Mouse (Mus musculus) lung, embryonic 15.5 days (tissue): ENCODE results near the gene Glyctk. TPM values are rescaled to one million over a fixed set of nuclear protein-coding genes. Genes with fewer than 3 reads are reported as not detected.

Experiments used
- ATAC-seq: fragments of 200-750 bp; cut with Nextera tagmentation; 2 replicates; pipeline ENCODE4 v1.8.0; 2017; ENCODE audit warnings: moderate number of reproducible peaks, borderline replicate concordance; ENCODE audit not compliant: low FRiP score, low TSS enrichment; ENCODE audit errors: extremely low read depth
- H3K27ac ChIP-seq: fragments of 300-500 bp; sonication (generic); 2 replicates; pipeline ENCODE4 v1.5.1; 2015; ENCODE audit warnings: moderate library complexity, mild to moderate bottlenecking, inconsistent platforms
- H3K27me3 ChIP-seq: fragments of 300-500 bp; sonication (generic); 2 replicates; pipeline ENCODE4 v1.6.1; 2015; ENCODE audit warnings: inconsistent platforms
- H3K36me3 ChIP-seq: fragments of 300-500 bp; sonication (generic); 2 replicates; pipeline ENCODE4 v1.6.1; 2015; ENCODE audit warnings: inconsistent platforms
- H3K4me1 ChIP-seq: fragments of 300-500 bp; sonication (generic); 2 replicates; pipeline ENCODE4 v1.6.1; 2015; ENCODE audit warnings: inconsistent platforms
- H3K4me2 ChIP-seq: fragments of 300-500 bp; sonication (generic); 2 replicates; pipeline ENCODE4 v1.6.1; 2015; ENCODE audit warnings: inconsistent platforms, mild to moderate bottlenecking, moderate library complexity
- H3K4me3 ChIP-seq: fragments of 300-500 bp; sonication (generic); 2 replicates; pipeline ENCODE4 v1.5.1; 2015; ENCODE audit warnings: mild to moderate bottlenecking, inconsistent platforms
- H3K9ac ChIP-seq: fragments of 300-500 bp; sonication (generic); 2 replicates; pipeline ENCODE4 v1.6.1; 2015; ENCODE audit warnings: inconsistent platforms
- H3K9me3 ChIP-seq: fragments of 300-500 bp; sonication (generic); 2 replicates; pipeline ENCODE4 v1.6.1; 2016; ENCODE audit warnings: inconsistent platforms
- WGBS: fragments of 180-500 bp; shearing (Covaris S2); methylation state at CpG from one replicate; pipeline ENCODE4 v1.1.7; 2015; 5-methylcytosine and 5-hydroxymethylcytosine counted together
- polyA plus RNA-seq: library from polyadenylated mRNA; unstranded; fragments of >200 nt; fragmentation: Nextera tagmentation; extraction: Ambion mirVana; gene quantifications from 2 replicates; pipeline ENCODE4 v1.2.1, GENCODE M21; 2015

Gene Glyctk
- polyA plus RNA-seq, 1 experiment from 2014 or later, result 1.7 TPM

DNA sequence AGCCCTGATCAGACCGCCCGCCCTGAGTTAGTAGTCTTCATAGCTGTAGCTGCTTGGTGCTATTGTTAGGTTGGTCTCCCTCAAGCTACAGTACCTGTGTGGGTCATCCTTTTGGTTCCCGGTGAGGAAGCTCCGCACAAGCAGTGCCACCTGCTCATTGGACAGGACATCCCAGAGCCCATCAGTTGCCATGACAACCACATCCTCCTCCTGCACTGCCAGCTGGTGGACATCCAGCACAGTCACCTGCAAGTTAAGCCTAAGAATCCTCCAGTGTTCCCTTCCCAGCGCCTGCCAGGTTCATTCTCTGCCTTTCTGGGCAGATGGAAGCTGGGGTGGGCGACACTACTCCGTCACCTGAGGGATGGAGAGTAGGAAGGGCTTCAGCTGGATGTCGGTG, 37.8 kb upstream of the Glyctk start:
- Histone ChIP-seq H3K9me3 (no peaks in the 10 kb centered on the region), H3K9ac (no peak overlapping the region), H3K36me3 (peaks cover 41% of the 10 kb centered on the region), H3K4me1 (peaks cover 17% of the 10 kb centered on the region), H3K27me3 (no peaks in the 10 kb centered on the region), H3K4me2 (no peak overlapping the region), H3K4me3 (no peak overlapping the region), H3K27ac (no peak overlapping the region)
- ATAC-seq, result no peak
- WGBS, result 79% methylated on average over 8 of the region's 8 CpGs

DNA sequence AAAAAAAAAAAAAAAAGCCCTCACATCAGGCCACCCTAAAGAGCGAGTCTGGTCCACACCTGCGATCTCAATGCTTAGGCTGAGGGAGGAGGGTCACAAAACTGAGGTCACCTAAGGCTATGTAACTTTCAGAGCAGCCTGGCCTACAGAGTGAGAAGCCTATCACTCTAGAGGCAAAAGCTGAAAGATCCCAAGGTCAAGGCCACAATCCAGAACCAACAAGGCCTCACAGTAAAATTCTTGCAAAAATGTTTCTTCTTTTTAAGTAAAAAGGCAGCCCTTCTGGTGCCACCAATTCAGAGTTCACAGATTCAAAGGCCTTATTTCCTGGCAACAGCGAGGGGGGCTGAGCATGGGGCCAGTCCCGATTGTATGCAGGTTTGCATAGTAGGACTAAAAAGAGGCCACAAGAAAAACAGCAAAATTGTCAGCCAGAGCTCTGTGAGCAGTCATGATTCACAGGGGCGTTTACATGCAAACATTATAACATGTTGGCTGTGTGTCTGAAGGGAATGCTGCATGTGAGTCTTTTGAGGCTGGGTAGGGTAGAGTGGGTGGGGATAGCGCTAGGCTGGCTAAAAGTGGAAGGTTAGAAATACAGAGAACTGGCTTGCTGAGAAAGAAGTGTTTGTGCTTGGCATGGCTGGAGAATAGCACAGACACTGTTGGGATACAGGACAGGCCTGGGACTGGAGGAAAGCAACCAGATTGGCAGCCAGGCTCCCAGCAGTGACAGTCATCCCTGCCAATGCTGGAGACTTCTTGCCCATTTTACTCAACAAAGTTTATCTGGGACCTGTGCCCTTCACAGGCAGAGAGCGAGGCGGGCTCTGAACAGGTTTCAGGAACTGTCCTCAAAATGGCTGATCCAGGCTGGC, 36.2 kb upstream of the Glyctk start:
- ATAC-seq, result no peak
- Histone ChIP-seq H3K4me3 (no peak overlapping the region), H3K27me3 (no peaks in the 10 kb centered on the region), H3K27ac (no peak overlapping the region), H3K4me2 (no peak overlapping the region), H3K9ac (no peak overlapping the region), H3K9me3 (no peaks in the 10 kb centered on the region), H3K4me1 (peaks cover 8% of the 10 kb centered on the region), H3K36me3 (peaks cover 56% of the 10 kb centered on the region)
- 84% methylated on average over 8 of the region's 8 CpGs for WGBS

DNA sequence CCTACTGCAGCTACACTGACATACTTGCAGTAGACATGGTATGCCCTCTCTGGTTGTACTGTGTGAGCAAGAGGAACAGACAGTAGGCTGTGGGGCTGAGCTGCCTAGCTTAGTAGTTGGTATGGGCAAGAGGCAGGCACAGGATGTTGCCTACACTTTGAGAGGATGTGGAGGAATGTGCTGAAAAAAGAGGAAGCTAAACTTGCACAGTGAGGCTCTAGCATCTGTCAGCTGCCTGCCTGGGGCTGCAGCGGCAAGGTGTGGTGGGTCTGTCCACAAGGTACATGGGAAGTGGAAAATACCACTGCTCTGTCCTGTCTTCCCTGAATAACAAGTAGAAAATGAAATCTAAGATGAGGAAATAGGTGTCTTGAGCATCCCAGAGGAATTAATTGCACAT, 35.1 kb upstream of the Glyctk start:
- H3K9me3 ChIP-seq, result no peaks in the 10 kb centered on the region
- peaks cover 7% of the 10 kb centered on the region; the same call in 1 of the 2 replicates for H3K4me1 ChIP-seq
- H3K27me3 ChIP-seq, result no peaks in the 10 kb centered on the region
- no peak for ATAC-seq
- 89% methylated on average over 1 of the region's 1 CpGs for WGBS
- H3K36me3 ChIP-seq, result peaks cover 68% of the 10 kb centered on the region
- no peak overlapping the region for H3K4me2 ChIP-seq
- H3K27ac ChIP-seq, result no peak overlapping the region
- H3K9ac ChIP-seq, result no peak overlapping the region
- no peak overlapping the region for H3K4me3 ChIP-seq

DNA sequence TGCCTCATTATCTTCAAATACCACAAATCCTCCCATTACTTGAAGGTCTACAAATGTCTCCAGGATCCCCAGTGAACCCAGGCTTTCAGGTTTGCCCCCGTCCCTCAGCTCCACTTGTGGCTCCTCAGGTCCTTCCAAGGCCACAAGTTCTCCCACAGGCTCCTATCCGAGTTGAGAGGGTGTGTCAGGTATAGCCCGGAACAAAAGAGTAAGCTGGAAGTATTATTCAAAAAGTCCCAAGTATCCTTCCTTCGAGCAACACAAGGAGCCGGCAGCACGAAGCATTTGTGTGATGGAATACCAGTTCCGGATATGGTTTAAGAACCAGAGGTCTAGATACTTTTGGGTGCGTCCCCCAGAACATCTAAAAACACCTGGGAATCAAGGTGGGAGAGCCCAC, 34.1 kb upstream of the Glyctk start:
- Histone ChIP-seq H3K36me3 (peaks cover 77% of the 10 kb centered on the region), H3K9ac (no peak overlapping the region), H3K4me2 (no peak overlapping the region), H3K4me1 (no peaks in the 10 kb centered on the region), H3K4me3 (no peak overlapping the region), H3K27me3 (no peaks in the 10 kb centered on the region), H3K27ac (no peak overlapping the region), H3K9me3 (no peaks in the 10 kb centered on the region)
- no peak for ATAC-seq
- WGBS, result 87% methylated on average over 8 of the region's 8 CpGs

DNA sequence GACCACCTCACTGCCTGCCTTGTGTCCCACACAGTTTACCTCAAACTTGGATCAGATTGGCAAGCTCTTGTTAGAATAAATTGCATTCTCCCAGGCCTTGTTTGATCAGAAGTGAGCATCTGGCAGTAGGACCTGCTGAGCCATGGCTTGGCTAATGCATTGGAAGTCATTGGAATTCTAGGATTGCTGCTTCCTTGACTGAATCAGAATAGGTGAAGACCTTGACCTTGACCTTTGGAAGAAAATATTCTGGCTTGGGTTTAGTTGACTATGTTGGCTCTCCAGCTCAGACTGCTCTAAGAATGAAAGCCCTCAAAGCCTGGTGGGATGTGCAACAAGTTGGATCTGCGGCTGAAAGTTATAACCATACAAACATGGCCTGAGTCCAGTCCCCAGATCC, 33.4 kb upstream of the Glyctk start:
- Histone ChIP-seq H3K27me3 (no peaks in the 10 kb centered on the region), H3K36me3 (peaks cover 81% of the 10 kb centered on the region), H3K4me2 (no peak overlapping the region), H3K4me1 (no peaks in the 10 kb centered on the region), H3K9me3 (no peaks in the 10 kb centered on the region), H3K9ac (no peak overlapping the region), H3K27ac (no peak overlapping the region), H3K4me3 (no peak overlapping the region)
- WGBS, result 100% methylated on average over 1 of the region's 1 CpGs
- no peak for ATAC-seq

DNA sequence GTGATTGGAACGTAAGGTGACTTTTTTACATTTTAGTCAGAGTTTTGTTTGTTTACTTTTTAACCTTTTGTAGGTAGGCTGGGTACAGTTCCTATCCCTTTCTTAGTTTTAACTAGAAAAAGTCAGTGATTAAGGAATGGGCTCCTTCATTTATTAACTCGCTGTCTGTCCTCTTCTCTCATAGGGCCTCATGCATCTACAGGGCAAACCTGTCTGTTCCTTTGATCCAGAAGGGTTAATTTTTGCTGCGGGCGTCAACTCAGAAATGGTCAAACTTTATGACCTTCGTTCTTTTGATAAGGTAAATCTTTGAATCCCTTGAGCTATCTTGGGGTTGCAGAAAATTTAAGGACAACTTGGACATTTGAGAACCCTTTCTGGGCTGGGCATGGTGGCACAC, 26.1 kb upstream of the Glyctk start:
- ATAC-seq, result no peak
- Histone ChIP-seq H3K36me3 (peaks cover 98% of the 10 kb centered on the region), H3K9ac (no peak overlapping the region)

DNA sequence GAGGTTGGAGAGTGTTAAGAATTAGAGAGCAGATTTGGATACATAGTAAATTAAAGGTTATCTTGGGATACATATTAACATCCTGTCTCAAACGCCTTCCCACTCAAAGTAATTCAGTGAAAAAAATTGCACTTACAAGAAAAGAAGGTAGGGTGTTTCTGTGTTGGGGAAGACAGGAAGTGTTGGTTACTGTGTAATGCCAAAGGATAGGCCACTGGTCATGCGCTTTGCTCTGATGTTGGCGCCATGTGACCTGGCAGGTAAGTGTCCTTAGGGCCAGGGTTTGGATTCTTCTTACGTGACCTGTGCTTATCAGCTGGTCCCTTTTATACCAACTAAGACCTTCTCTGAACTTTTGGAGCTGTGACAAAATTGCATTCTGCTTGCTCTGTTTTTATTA, 24.2 kb upstream of the Glyctk start:
- Histone ChIP-seq H3K4me3 (no peak overlapping the region), H3K27ac (no peak overlapping the region), H3K27me3 (no peaks in the 10 kb centered on the region), H3K9me3 (no peaks in the 10 kb centered on the region), H3K4me1 (no peaks in the 10 kb centered on the region), H3K36me3 (peaks cover 96% of the 10 kb centered on the region), H3K9ac (no peak overlapping the region), H3K4me2 (no peak overlapping the region)
- ATAC-seq, result no peak
- 87% methylated on average over 4 of the region's 4 CpGs for WGBS

More for the DNA sequence above, 26.1 kb upstream of the Glyctk start:
- no peak overlapping the region for H3K4me3 ChIP-seq
- H3K4me1 ChIP-seq, result no peaks in the 10 kb centered on the region
- WGBS, result 89% methylated on average over 5 of the region's 5 CpGs
- no peak overlapping the region for H3K4me2 ChIP-seq
- no peaks in the 10 kb centered on the region for H3K27me3 ChIP-seq
- no peaks in the 10 kb centered on the region for H3K9me3 ChIP-seq
- no peak overlapping the region for H3K27ac ChIP-seq

DNA sequence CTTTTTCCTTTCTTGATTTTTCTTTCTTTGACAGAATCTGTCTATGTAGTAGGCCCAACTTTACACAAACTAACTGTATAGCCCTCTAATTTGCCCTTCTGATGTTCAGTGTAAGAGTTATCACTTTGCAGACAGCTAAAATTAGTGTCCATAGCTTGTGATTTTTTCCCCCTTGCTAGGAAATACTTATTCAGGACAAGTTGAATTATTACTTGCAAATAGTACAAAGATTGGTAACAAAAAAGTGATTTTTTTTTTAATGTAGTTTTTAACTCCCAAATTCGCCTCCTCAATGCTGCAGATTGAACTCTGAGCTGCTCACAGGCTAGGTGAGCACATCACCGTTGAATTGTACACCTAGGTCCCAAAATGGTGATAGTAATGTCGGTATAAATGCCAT, 22.0 kb upstream of the Glyctk start:
- Histone ChIP-seq H3K27ac (no peak overlapping the region), H3K36me3 (peaks cover 83% of the 10 kb centered on the region), H3K4me3 (no peak overlapping the region), H3K27me3 (no peaks in the 10 kb centered on the region), H3K9me3 (no peaks in the 10 kb centered on the region), H3K4me1 (peaks cover 5% of the 10 kb centered on the region), H3K4me2 (no peak overlapping the region), H3K9ac (no peak overlapping the region)
- 88% methylated on average over 3 of the region's 3 CpGs for WGBS
- no peak for ATAC-seq

DNA sequence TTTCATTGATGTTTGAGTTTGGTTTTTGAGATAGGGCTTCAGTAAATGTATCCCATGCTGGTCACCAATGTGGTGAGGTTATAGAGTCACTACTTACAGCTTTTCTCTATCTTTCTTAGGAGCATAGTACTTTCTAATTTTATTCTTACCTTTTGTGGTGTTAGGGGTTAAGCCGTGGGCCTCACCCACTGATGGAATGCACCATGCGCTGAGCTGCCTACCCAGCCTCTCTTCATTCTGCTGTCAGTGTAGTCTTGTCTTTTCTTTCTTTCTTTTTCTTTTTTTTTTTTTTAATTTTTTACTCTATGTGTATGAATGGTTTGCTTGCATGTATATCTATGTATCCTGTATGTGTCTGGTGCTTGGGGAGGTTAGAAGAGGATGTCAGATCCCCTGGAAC, 21.5 kb upstream of the Glyctk start:
- no peak overlapping the region for H3K4me2 ChIP-seq
- peaks cover 78% of the 10 kb centered on the region for H3K36me3 ChIP-seq
- no peak overlapping the region for H3K9ac ChIP-seq
- 81% methylated on average over 2 of the region's 2 CpGs for WGBS
- H3K9me3 ChIP-seq, result no peaks in the 10 kb centered on the region
- H3K4me3 ChIP-seq, result no peak overlapping the region
- H3K27ac ChIP-seq, result no peak overlapping the region
- ATAC-seq, result no peak
- no peaks in the 10 kb centered on the region for H3K27me3 ChIP-seq
- peaks cover 9% of the 10 kb centered on the region for H3K4me1 ChIP-seq

DNA sequence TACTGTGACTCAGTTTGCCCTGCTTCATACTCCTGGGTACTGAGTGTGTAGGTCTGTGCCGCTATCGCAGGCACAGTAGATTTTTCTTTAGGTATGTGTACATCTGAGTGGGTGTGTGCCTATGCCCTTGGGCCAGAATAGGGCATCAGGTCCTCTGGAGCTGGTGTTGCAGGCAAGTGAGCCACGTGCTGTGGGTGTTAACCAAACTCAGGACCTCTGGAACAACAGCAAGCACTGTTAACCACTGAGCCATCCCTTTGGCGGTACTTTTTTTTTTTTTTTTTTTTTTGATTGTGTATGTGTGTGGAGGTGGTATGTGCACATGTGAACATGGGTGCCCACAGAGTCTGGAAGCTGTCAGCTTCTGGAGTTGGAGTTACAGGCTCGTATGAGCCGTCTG, 19.9 kb upstream of the Glyctk start:
- Histone ChIP-seq H3K4me3 (no peak overlapping the region), H3K9ac (no peak overlapping the region), H3K36me3 (peaks cover 61% of the 10 kb centered on the region), H3K27me3 (no peaks in the 10 kb centered on the region), H3K4me1 (peaks cover 21% of the 10 kb centered on the region), H3K9me3 (no peaks in the 10 kb centered on the region), H3K27ac (no peak overlapping the region), H3K4me2 (no peak overlapping the region)
- ATAC-seq, result no peak
- WGBS, result 90% methylated on average over 6 of the region's 6 CpGs

DNA sequence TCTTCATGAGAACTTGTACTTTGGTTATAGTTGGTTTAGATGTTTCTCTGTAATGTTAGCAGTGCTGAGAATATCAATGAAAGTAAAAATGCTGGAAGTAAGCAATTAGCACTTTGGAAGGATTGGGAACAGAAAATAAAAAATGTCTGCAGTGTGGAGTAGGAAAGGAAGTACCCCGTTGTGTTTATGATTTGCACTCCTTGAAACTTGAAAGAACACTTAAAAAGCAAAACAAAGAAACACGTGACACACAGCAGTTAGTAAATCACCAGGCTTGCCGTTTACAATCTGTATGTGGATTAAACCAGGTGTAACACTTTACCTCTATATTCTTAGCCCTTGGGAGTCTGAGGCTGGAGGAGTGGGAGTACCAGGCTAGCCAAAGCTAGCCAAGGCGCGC, 18.8 kb upstream of the Glyctk start:
- no peak for ATAC-seq
- peaks cover 21% of the 10 kb centered on the region for H3K4me1 ChIP-seq
- no peaks in the 10 kb centered on the region for H3K27me3 ChIP-seq
- peaks cover 51% of the 10 kb centered on the region for H3K36me3 ChIP-seq
- H3K4me2 ChIP-seq, result no peak overlapping the region
- H3K4me3 ChIP-seq, result no peak overlapping the region
- no peak overlapping the region for H3K9ac ChIP-seq
- H3K27ac ChIP-seq, result no peak overlapping the region
- H3K9me3 ChIP-seq, result no peaks in the 10 kb centered on the region
- WGBS, result 71% methylated on average over 5 of the region's 5 CpGs

DNA sequence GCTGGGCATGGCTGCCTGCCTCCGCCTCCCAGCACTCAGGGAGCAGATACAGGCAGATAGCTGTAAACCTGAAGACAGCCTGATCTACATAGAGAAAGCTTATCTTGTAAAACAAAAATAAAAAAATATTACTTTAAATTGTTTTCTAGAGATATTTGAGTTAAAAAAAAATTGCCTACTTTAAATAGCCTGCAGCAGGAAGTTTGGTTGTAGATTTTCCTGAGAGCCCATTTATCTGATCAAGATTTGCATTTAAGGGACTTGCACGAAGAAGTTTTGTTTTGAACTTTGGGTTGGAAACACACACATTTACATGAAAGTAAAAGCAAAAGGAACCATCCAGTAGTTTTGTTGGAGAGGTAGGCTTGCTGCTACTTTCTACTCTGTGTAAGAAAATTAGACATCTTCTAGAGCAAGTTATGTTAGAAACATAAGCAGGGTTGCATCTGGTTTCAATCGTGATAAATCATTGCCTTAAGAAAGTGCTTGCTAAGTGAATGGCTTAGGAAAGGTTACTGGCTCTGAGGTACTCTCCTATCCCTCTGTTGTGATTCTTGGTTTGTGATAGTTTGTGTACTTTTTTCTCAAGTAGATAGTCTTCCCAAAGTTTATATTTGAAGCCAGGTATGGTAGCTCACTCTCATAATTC, 17.7 kb upstream of the Glyctk start:
- Histone ChIP-seq H3K27ac (no peak overlapping the region), H3K4me3 (no peak overlapping the region), H3K4me1 (peaks cover 21% of the 10 kb centered on the region), H3K9ac (no peak overlapping the region), H3K4me2 (no peak overlapping the region), H3K36me3 (peaks cover 40% of the 10 kb centered on the region), H3K9me3 (no peaks in the 10 kb centered on the region), H3K27me3 (no peaks in the 10 kb centered on the region)
- 61% methylated on average over 3 of the region's 3 CpGs for WGBS
- no peak for ATAC-seq
